Mouse (Mus musculus) embryonic facial prominence, embryonic 11.5 days (tissue): ENCODE measurements around the gene Sox10. TPM values are rescaled to one million over a fixed set of nuclear protein-coding genes. Genes with fewer than 3 reads are reported as not detected.

Experiments used
- ATAC-seq: fragments of 200-750 bp; cut with Nextera tagmentation; replicated peaks from 2 replicates; pipeline ENCODE4 v1.8.0; 2017; ENCODE audit warnings: low read depth; ENCODE audit not compliant: insufficient number of reproducible peaks, low FRiP score, low TSS enrichment
- DNase-seq: peaks from one replicate; pipeline ENCODE4 v3.0.0-alpha.2; 2015; ENCODE audit warnings: low spot score
- H3K27ac ChIP-seq: fragments of 300-500 bp; sonication (generic); replicated peaks from 2 replicates; pipeline ENCODE4 v1.5.1; 2014; ENCODE audit warnings: mild to moderate bottlenecking, low read depth, low read length, control low read depth
- H3K27me3 ChIP-seq: fragments of 300-500 bp; sonication (generic); 2 replicates; pipeline ENCODE4 v1.6.1; 2014; ENCODE audit warnings: mild to moderate bottlenecking, low read length, moderate library complexity, mixed read lengths; ENCODE audit not compliant: control insufficient read depth, insufficient read depth
- H3K36me3 ChIP-seq: fragments of 300-500 bp; sonication (generic); replicated peaks from 2 replicates; pipeline ENCODE4 v1.6.1; 2014; ENCODE audit warnings: low read depth, mild to moderate bottlenecking, low read length, moderate library complexity, mixed read lengths; ENCODE audit not compliant: control insufficient read depth, insufficient read depth
- H3K4me1 ChIP-seq: fragments of 300-500 bp; sonication (generic); 2 replicates; pipeline ENCODE4 v1.6.1; 2014; ENCODE audit warnings: low read length, mixed read lengths; ENCODE audit not compliant: control insufficient read depth, insufficient read depth
- H3K4me2 ChIP-seq: fragments of 300-500 bp; sonication (generic); 2 replicates; pipeline ENCODE4 v1.6.1; 2014; ENCODE audit warnings: low read depth, mild to moderate bottlenecking, control low read depth, low read length, moderate library complexity
- H3K4me3 ChIP-seq: fragments of 300-500 bp; sonication (generic); 2 replicates; pipeline ENCODE4 v1.5.1; 2014; ENCODE audit warnings: low read depth, low read length, control low read depth
- H3K9ac ChIP-seq: fragments of 300-500 bp; sonication (generic); replicated peaks from 2 replicates; pipeline ENCODE4 v1.6.1; 2014; ENCODE audit warnings: mild to moderate bottlenecking, control low read depth, low read length
- H3K9me3 ChIP-seq: fragments of 300-500 bp; sonication (generic); replicated peaks from 2 replicates; pipeline ENCODE4 v1.6.1; 2016; ENCODE audit warnings: mild to moderate bottlenecking, low read length, inconsistent platforms, mixed read lengths; ENCODE audit not compliant: control insufficient read depth
- WGBS: fragments of 180-500 bp; shearing (Covaris S2); extraction: QIAGEN DNeasy Blood & Tissue Kit; methylation state at CpG from one replicate; pipeline ENCODE4 v1.1.7; 2014; 5-methylcytosine and 5-hydroxymethylcytosine counted together
- polyA plus RNA-seq: library from polyadenylated mRNA; unstranded; fragments of >200 nt; fragmentation: Nextera tagmentation; extraction: Ambion mirVana; gene quantifications from 2 replicates; pipeline ENCODE4 v1.2.1, GENCODE M21; 2014

Sox10 gene
- polyA plus RNA-seq, 1 experiment from 2014 or later, result 11.6 TPM

- WGBS, result 45% methylated on average over 3 of the region's 3 CpGs
- no peak for DNase-seq
- Histone ChIP-seq H3K4me2 (no peak overlapping the region), H3K4me1 (no peaks in the 10 kb centered on the region; the same call in 1 of the 2 replicates), H3K9ac (no peak overlapping the region; the same call in 1 of the 2 replicates), H3K27me3 (no peaks in the 10 kb centered on the region), H3K27ac (no peak overlapping the region), H3K9me3 (no peaks in the 10 kb centered on the region), H3K4me3 (no peak overlapping the region), H3K36me3 (no peaks in the 10 kb centered on the region; the same call in 1 of the 2 replicates)
- no peak for ATAC-seq
Observed at GRCm38 (mm10) chr15:79155572-79155971, 9.5 kb downstream of the Sox10 start.

GRCm38 (mm10) chr15:79152709-79153108 lies 12.3 kb downstream of the Sox10 start:
- no peak overlapping the region for H3K4me3 ChIP-seq
- no peak for DNase-seq
- no peaks in the 10 kb centered on the region for H3K27me3 ChIP-seq
- H3K4me1 ChIP-seq, result no peaks in the 10 kb centered on the region; the same call in 1 of the 2 replicates
- H3K4me2 ChIP-seq, result no peak overlapping the region
- WGBS, result 32% methylated on average over 6 of the region's 6 CpGs
- no peak for ATAC-seq
- H3K27ac ChIP-seq, result peak overlapping the region; percentile 65; the same call in 1 of the 2 replicates
- H3K9ac ChIP-seq, result peak overlapping the region; percentile 18; the same call in 1 of the 2 replicates
- H3K9me3 ChIP-seq, result no peaks in the 10 kb centered on the region
- H3K36me3 ChIP-seq, result no peaks in the 10 kb centered on the region; the same call in none of the 2 replicates

GRCm38 (mm10) chr15:79151881-79152280 lies 13.2 kb downstream of the Sox10 start:
- H3K9me3 ChIP-seq, result no peaks in the 10 kb centered on the region
- WGBS, result 44% methylated on average over 8 of the region's 8 CpGs
- H3K36me3 ChIP-seq, result no peaks in the 10 kb centered on the region; the same call in none of the 2 replicates
- H3K9ac ChIP-seq, result peak overlapping the region; percentile 13
- DNase-seq (peak; percentile 57), ATAC-seq (0 out of 2 replicates have a peak, but pooled peaks have one; percentile 37)
- no peaks in the 10 kb centered on the region for H3K27me3 ChIP-seq
- H3K4me2 ChIP-seq, result no peak overlapping the region
- no peaks in the 10 kb centered on the region; the same call in 1 of the 2 replicates for H3K4me1 ChIP-seq
- peak overlapping the region; percentile 65 for H3K27ac ChIP-seq
- no peak overlapping the region for H3K4me3 ChIP-seq

GRCm38 (mm10) chr15:79148533-79148932 lies 16.5 kb downstream of the Sox10 start:
- ATAC-seq (peak; percentile 37; the same call in 1 of the 2 replicates), DNase-seq (peak; percentile 89)
- Histone ChIP-seq H3K9ac (no peak overlapping the region), H3K4me3 (no peak overlapping the region), H3K4me1 (no peaks in the 10 kb centered on the region; the same call in 1 of the 2 replicates), H3K9me3 (no peaks in the 10 kb centered on the region), H3K4me2 (no peak overlapping the region), H3K27me3 (no peaks in the 10 kb centered on the region), H3K36me3 (no peaks in the 10 kb centered on the region; the same call in none of the 2 replicates), H3K27ac (no peak overlapping the region)
- 56% methylated on average over 7 of the region's 7 CpGs for WGBS

GRCm38 (mm10) chr15:79145522-79145921 lies 19.5 kb downstream of the Sox10 start:
- H3K4me3 ChIP-seq, result no peak overlapping the region
- DNase-seq, result no peak

GRCm38 (mm10) chr15:79144021-79144420 lies 21.0 kb downstream of the Sox10 start:
- H3K4me1 ChIP-seq, result no peaks in the 10 kb centered on the region; the same call in 1 of the 2 replicates
- H3K9ac ChIP-seq, result no peak overlapping the region
- H3K27ac ChIP-seq, result no peak overlapping the region
- H3K4me3 ChIP-seq, result no peak overlapping the region
- WGBS, result 89% methylated on average over 8 of the region's 8 CpGs
- DNase-seq, result no peak
- no peak overlapping the region for H3K4me2 ChIP-seq
- no peaks in the 10 kb centered on the region for H3K27me3 ChIP-seq
- no peaks in the 10 kb centered on the region; the same call in none of the 2 replicates for H3K36me3 ChIP-seq
- no peak for ATAC-seq
- H3K9me3 ChIP-seq, result no peaks in the 10 kb centered on the region

More at GRCm38 (mm10) chr15:79145522-79145921, 19.5 kb downstream of the Sox10 start:
- no peaks in the 10 kb centered on the region for H3K27me3 ChIP-seq
- H3K9me3 ChIP-seq, result no peaks in the 10 kb centered on the region
- no peak for ATAC-seq
- H3K4me1 ChIP-seq, result no peaks in the 10 kb centered on the region; the same call in 1 of the 2 replicates
- no peak overlapping the region for H3K9ac ChIP-seq
- H3K4me2 ChIP-seq, result no peak overlapping the region
- no peaks in the 10 kb centered on the region; the same call in none of the 2 replicates for H3K36me3 ChIP-seq
- WGBS, result 92% methylated on average over 7 of the region's 7 CpGs
- no peak overlapping the region for H3K27ac ChIP-seq

GRCm38 (mm10) chr15:79143316-79143715 lies 21.7 kb downstream of the Sox10 start:
- no peaks in the 10 kb centered on the region; the same call in none of the 2 replicates for H3K36me3 ChIP-seq
- WGBS, result 86% methylated on average over 12 of the region's 12 CpGs
- H3K27me3 ChIP-seq, result no peaks in the 10 kb centered on the region
- no peak for ATAC-seq
- H3K9ac ChIP-seq, result no peak overlapping the region
- H3K4me1 ChIP-seq, result no peaks in the 10 kb centered on the region; the same call in 1 of the 2 replicates
- H3K4me3 ChIP-seq, result no peak overlapping the region
- H3K27ac ChIP-seq, result no peak overlapping the region
- no peaks in the 10 kb centered on the region for H3K9me3 ChIP-seq
- H3K4me2 ChIP-seq, result no peak overlapping the region
- no peak for DNase-seq

GRCm38 (mm10) chr15:79141566-79141917 lies 23.5 kb downstream of the Sox10 start:
- WGBS, result 2% methylated on average over 7 of the region's 7 CpGs
- H3K9ac ChIP-seq, result peak overlapping the region; percentile 79
- H3K36me3 ChIP-seq, result no peaks in the 10 kb centered on the region; the same call in 1 of the 2 replicates
- DNase-seq (no peak), ATAC-seq (0 out of 2 replicates have a peak, but pooled peaks have one; percentile 30)
- no peaks in the 10 kb centered on the region; the same call in 1 of the 2 replicates for H3K4me1 ChIP-seq
- no peak overlapping the region for H3K27ac ChIP-seq
- H3K27me3 ChIP-seq, result no peaks in the 10 kb centered on the region
- H3K4me2 ChIP-seq, result peak overlapping the region; percentile 54
- peak overlapping the region; percentile 87 for H3K4me3 ChIP-seq
- no peaks in the 10 kb centered on the region for H3K9me3 ChIP-seq
